Mouse (Mus musculus) erythroblast, embryonic 14.5 days (primary cell): ENCODE measurements around the gene Lrrc63.

ENCODE experiments used
- GATA1 ChIP-seq: IDR thresholded peaks from 2 replicates; pipeline ENCODE4 v1.6.1; 2012; ENCODE audit warnings: low read length, inconsistent platforms, mixed read lengths
- TAL1 ChIP-seq: IDR thresholded peaks from 3 replicates; pipeline ENCODE4 v1.6.1; 2012; ENCODE audit warnings: low read length, inconsistent platforms, mixed read lengths

- TF ChIP-seq TAL1 (no peak), GATA1 (no peak)
Observed at GRCm38 (mm10) chr14:75063936-75064335, 66.7 kb downstream of the Lrrc63 start.
